8 mouse cellular contexts compared by ENCODE assay signal in genomic region chr17:71001067-71001466, GRCm38 (mm10). TPM values are rescaled to one million over a fixed set of nuclear protein-coding genes. Genes with fewer than 3 reads are reported as not detected.
DNase-seq lines count a peak whose midpoint lies in the region; ATAC-seq and TF ChIP-seq lines count a peak whose summit lies in the region.

No protein-coding gene starts in this region.

- H3K27me3 ChIP-seq in erythroblast, embryonic 14.5 days (ENCODE audit: control insufficient read depth): no peaks in the 10 kb centered on the region
- no peaks in the 10 kb centered on the region for H3K27me3 ChIP-seq in testis, adult 2 months (ENCODE audit: control insufficient read depth, insufficient read depth, low read length)
- H3K27me3 ChIP-seq in limb, embryonic 14.5 days (ENCODE audit: control insufficient read depth, insufficient read depth, low read length): no peaks in the 10 kb centered on the region

- DNase-seq in testis, postnatal 14 days (ENCODE audit: low spot score): no peak
- no peak for DNase-seq in limb, embryonic 14.5 days (ENCODE audit: low spot score)
- DNase-seq in frontal cortex, postnatal 10 days (ENCODE audit: low spot score in 2 of 2): no peak
- no peak for DNase-seq in testis, postnatal 10 days (ENCODE audit: low spot score)
- no peak for DNase-seq in layer of hippocampus, adult 8-10 months (ENCODE audit: low spot score in 2 of 2)

- H3K36me3 ChIP-seq in erythroblast, embryonic 14.5 days (ENCODE audit: control insufficient read depth): peaks cover 26% of the 10 kb centered on the region
- no peaks in the 10 kb centered on the region for H3K36me3 ChIP-seq in testis, adult 2 months (ENCODE audit: control insufficient read depth, insufficient read depth, low read length)
- H3K36me3 ChIP-seq in limb, embryonic 14.5 days (ENCODE audit: control insufficient read depth, insufficient read depth, low read length): peaks cover 10% of the 10 kb centered on the region

- peak overlapping the region; percentile 66 for H3K4me2 ChIP-seq in limb, embryonic 14.5 days (replicated peaks; ENCODE audit: low read depth, low read length, severe bottlenecking)

- no peak for TF ChIP-seq POLR2A in testis, adult 2 months (IDR thresholded peaks at IDR 0.05; ENCODE audit: control insufficient read depth, low read depth, low read length)
- TF ChIP-seq POLR2A in limb, embryonic 14.5 days (IDR thresholded peaks at IDR 0.05; ENCODE audit: borderline replicate concordance, extremely low read depth, insufficient read depth, insufficient read length): no peak

- WGBS in limb, embryonic 14.5 days: 7% methylated on average over 6 of the region's 6 CpGs

- peak overlapping the region; percentile 88 for H3K9ac ChIP-seq in limb, embryonic 14.5 days (ENCODE audit: low read depth, low read length, severe bottlenecking)

- no peak for ATAC-seq in erythroblast, adult 5-6 weeks (replicated peaks; ENCODE audit: low FRiP score, poor library complexity, severe bottlenecking)
- ATAC-seq in limb, embryonic 14.5 days (ENCODE audit: low FRiP score, low read depth): no peak

- peaks cover 40% of the 10 kb centered on the region for H3K4me1 ChIP-seq in erythroblast, embryonic 14.5 days (ENCODE audit: control insufficient read depth)
- H3K4me1 ChIP-seq in testis, adult 2 months (ENCODE audit: control insufficient read depth, insufficient read depth, low read length): peaks cover 6% of the 10 kb centered on the region
- H3K4me1 ChIP-seq in limb, embryonic 14.5 days (ENCODE audit: control insufficient read depth, insufficient read depth, low read length): peaks cover 28% of the 10 kb centered on the region

- H3K4me3 ChIP-seq in erythroblast, embryonic 14.5 days (replicated peaks): peak overlapping the region; percentile 95
- peak overlapping the region; percentile 25; the same call in 1 of the 2 replicates for H3K4me3 ChIP-seq in testis, adult 2 months (ENCODE audit: control insufficient read depth, low read depth, low read length)
- peak overlapping the region; percentile 84 for H3K4me3 ChIP-seq in limb, embryonic 14.5 days (replicated peaks; ENCODE audit: low read length)

- no peaks in the 10 kb centered on the region for H3K9me3 ChIP-seq in erythroblast, embryonic 14.5 days (ENCODE audit: control insufficient read depth, low read length)
- H3K9me3 ChIP-seq in limb, embryonic 14.5 days (ENCODE audit: control insufficient read depth, low read length): no peaks in the 10 kb centered on the region

- H3K27ac ChIP-seq in testis, adult 2 months (ENCODE audit: control insufficient read depth, insufficient read depth, low read depth, low read length): no peak overlapping the region
- peak overlapping the region; percentile 100 for H3K27ac ChIP-seq in limb, embryonic 14.5 days (replicated peaks; ENCODE audit: low read depth, low read length)

- TF ChIP-seq CTCF in testis, adult 2 months (IDR thresholded peaks at IDR 0.05; ENCODE audit: control insufficient read depth, insufficient read depth, insufficient replicate concordance, low read depth, low read length): no peak

RNA-seq across cellular contexts. Expression of gene Myom1, which starts 1.4 kb away (rescaled TPM):
- 0.03 TPM in 1 of 2 replicates, not detected in the other for polyA plus RNA-seq in erythroblast, embryonic 14.5 days (2012)
- total RNA-seq in erythroblast, adult 5-6 weeks (2015; ENCODE audit: low replicate concordance): not detected in 2 replicates
- 0.34 and 1.1 TPM in 2 replicates for total RNA-seq in erythroblast, adult 5-6 weeks (2017; ENCODE audit: low replicate concordance)
- polyA plus RNA-seq in testis, adult 2 months (2012; rRNA removed): 2.1 and 3.4 TPM in 2 replicates
- 20.8 and 29.6 TPM in 2 replicates for polyA plus RNA-seq in limb, embryonic 14.5 days (2012; rRNA removed)
- 22.6 and 33.2 TPM in 2 replicates for polyA plus RNA-seq in limb, embryonic 14.5 days (2014; fragmentation: Nextera tagmentation; extraction: Ambion mirVana)
- total RNA-seq in layer of hippocampus, adult 8-10 months (2022): 1 to 10 TPM; 2.3 to 4.2 (median 3.0) TPM

RNA-seq across cellular contexts. Expression of gene Myl12a, which starts 1.6 kb away (rescaled TPM):
- polyA plus RNA-seq in erythroblast, embryonic 14.5 days (2012): 1.8 and 3.5 TPM in 2 replicates
- 113 and 151 TPM in 2 replicates for total RNA-seq in erythroblast, adult 5-6 weeks (2015; ENCODE audit: low replicate concordance)
- 44.5 and 50.0 TPM in 2 replicates for total RNA-seq in erythroblast, adult 5-6 weeks (2017; ENCODE audit: low replicate concordance)
- 29.2 and 30.6 TPM in 2 replicates for polyA plus RNA-seq in testis, adult 2 months (2012; rRNA removed)
- 361 and 386 TPM in 2 replicates for polyA plus RNA-seq in limb, embryonic 14.5 days (2012; rRNA removed)
- 718 and 721 TPM in 2 replicates for polyA plus RNA-seq in limb, embryonic 14.5 days (2014; fragmentation: Nextera tagmentation; extraction: Ambion mirVana)
- 10 to 100 TPM; 37.7 to 54.5 (median 41.8) TPM for total RNA-seq in layer of hippocampus, adult 8-10 months (2022)

Comparison
In these comparisons a context has a peak if more than half of its experiments do, and no peak if none do; other contexts are left out.
1. H3K4me3 ChIP-seq: peak in every context shown above with its lines; median percentile 95 in erythroblast, embryonic 14.5 days; 84 in limb, embryonic 14.5 days; 25 in testis, adult 2 months.
2. RNA of gene Myl12a, which starts 1.6 kb away (polyA plus RNA-seq): 361 to 721 TPM in limb, embryonic 14.5 days; 29.2 to 30.6 TPM in testis, adult 2 months and 1.8 to 3.5 TPM in erythroblast, embryonic 14.5 days; every median in the first group is over 10 times any median in the second.